Mouse (Mus musculus) liver, embryonic 16.5 days (tissue): ENCODE data around the gene Gm17604. TPM values are rescaled to one million over a fixed set of nuclear protein-coding genes. Genes with fewer than 3 reads are reported as not detected.

ENCODE experiments used
- ATAC-seq: fragments of 200-750 bp; cut with Nextera tagmentation; 2 replicates; pipeline ENCODE4 v1.8.0; 2017; ENCODE audit warnings: low read depth, mild to moderate bottlenecking, moderate number of reproducible peaks, moderate library complexity
- H3K27ac ChIP-seq: fragments of 300-500 bp; sonication (generic); 2 replicates; pipeline ENCODE4 v1.5.1; 2014; ENCODE audit warnings: mild to moderate bottlenecking, low read length
- H3K27me3 ChIP-seq: fragments of 300-500 bp; sonication (generic); 2 replicates; pipeline ENCODE4 v1.6.1; 2014; ENCODE audit warnings: low read depth, low read length, mixed read lengths; ENCODE audit not compliant: control insufficient read depth, insufficient read depth
- H3K36me3 ChIP-seq: fragments of 300-500 bp; sonication (generic); 2 replicates; pipeline ENCODE4 v1.6.1; 2014; ENCODE audit warnings: mild to moderate bottlenecking; ENCODE audit not compliant: control insufficient read depth, insufficient read depth
- H3K4me1 ChIP-seq: fragments of 300-500 bp; sonication (generic); 2 replicates; pipeline ENCODE4 v1.6.1; 2014; ENCODE audit warnings: low read depth, low read length, mixed read lengths; ENCODE audit not compliant: control insufficient read depth
- H3K4me2 ChIP-seq: fragments of 300-500 bp; sonication (generic); 2 replicates; pipeline ENCODE4 v1.6.1; 2014; ENCODE audit warnings: low read depth, low read length, mixed read lengths
- H3K4me3 ChIP-seq: fragments of 300-500 bp; sonication (generic); 2 replicates; pipeline ENCODE4 v1.5.1; 2014; ENCODE audit warnings: low read depth, mild to moderate bottlenecking, low read length
- H3K9ac ChIP-seq: fragments of 300-500 bp; sonication (generic); 2 replicates; pipeline ENCODE4 v1.6.1; 2014; ENCODE audit warnings: low read depth, low read length
- H3K9me3 ChIP-seq: fragments of 300-500 bp; sonication (generic); replicated peaks from 2 replicates; pipeline ENCODE4 v1.6.1; 2016; ENCODE audit warnings: low read length; ENCODE audit not compliant: control insufficient read depth
- WGBS: fragments of 180-500 bp; shearing (Covaris S2); extraction: QIAGEN DNeasy Blood & Tissue Kit; methylation state at CpG from one replicate; pipeline ENCODE4 v1.1.7; 2014; ENCODE audit not compliant: insufficient replicate concordance; 5-methylcytosine and 5-hydroxymethylcytosine counted together
- polyA plus RNA-seq: library from polyadenylated mRNA; unstranded; fragments of >200 nt; fragmentation: Nextera tagmentation; extraction: Ambion mirVana; gene quantifications from 2 replicates; pipeline ENCODE4 v1.2.1, GENCODE M21; 2015

Gm17604 gene
- polyA plus RNA-seq = not detected in 2 replicates

GRCm38 (mm10) chrX:165004779-165005324 lies at the start of gene Gm17604:
TSS of gene Gm17604 (minus strand) at chrX:165004829.
- Histone ChIP-seq H3K4me3 (no peak within 1 kb of the TSS), H3K9me3 (no peaks in the 10 kb centered on the region), H3K4me2 (no peak within 1 kb of the TSS), H3K27me3 (no peaks in the 10 kb centered on the region), H3K9ac (no peak within 1 kb of the TSS), H3K36me3 (no peaks in the 10 kb centered on the region), H3K4me1 (no peaks in the 10 kb centered on the region), H3K27ac (no peak within 1 kb of the TSS)
- no peak for ATAC-seq

GRCm38 (mm10) chrX:165049929-165050328 lies 45.3 kb upstream of the Gm17604 start:
- 62% methylated on average over 1 of the region's 1 CpGs for WGBS
- ATAC-seq = peak; percentile 76
- H3K4me3 ChIP-seq = no peak overlapping the region
- no peak overlapping the region for H3K9ac ChIP-seq
- no peaks in the 10 kb centered on the region for H3K27me3 ChIP-seq
- no peaks in the 10 kb centered on the region for H3K4me1 ChIP-seq
- H3K27ac ChIP-seq = no peak overlapping the region
- no peaks in the 10 kb centered on the region for H3K9me3 ChIP-seq
- H3K36me3 ChIP-seq = no peaks in the 10 kb centered on the region
- no peak overlapping the region for H3K4me2 ChIP-seq

GRCm38 (mm10) chrX:165003141-165003540 lies 1.5 kb downstream of the Gm17604 start:
- Histone ChIP-seq H3K9me3 (no peaks in the 10 kb centered on the region), H3K36me3 (no peaks in the 10 kb centered on the region), H3K9ac (no peak overlapping the region), H3K4me1 (no peaks in the 10 kb centered on the region), H3K27me3 (no peaks in the 10 kb centered on the region), H3K4me2 (no peak overlapping the region), H3K4me3 (no peak overlapping the region), H3K27ac (no peak overlapping the region)
- 34% methylated on average over 4 of the region's 4 CpGs for WGBS
- ATAC-seq = no peak

GRCm38 (mm10) chrX:164980193-164980775 lies 24.3 kb downstream of the Gm17604 start, which contains the start of the genes Mospd2 and Fancb:
TSS of gene Mospd2 (minus strand) at chrX:164980375.
TSS of gene Fancb (plus strand) at chrX:164980592.
- H3K36me3 ChIP-seq = no peaks in the 10 kb centered on the region
- peak; percentile 97 for ATAC-seq
- H3K9ac ChIP-seq = peak within 1 kb of the TSS; percentile 71
- H3K4me1 ChIP-seq = no peaks in the 10 kb centered on the region; the same call in 1 of the 2 replicates
- peak within 1 kb of the TSS; percentile 59 for H3K27ac ChIP-seq
- H3K9me3 ChIP-seq = no peaks in the 10 kb centered on the region
- WGBS = 10% methylated on average over 26 of the region's 26 CpGs
- H3K4me3 ChIP-seq = peak within 1 kb of the TSS; percentile 69
- H3K4me2 ChIP-seq = peak within 1 kb of the TSS; percentile 56
- H3K27me3 ChIP-seq = no peaks in the 10 kb centered on the region

GRCm38 (mm10) chrX:164978866-164979265 lies 25.8 kb downstream of the Gm17604 start:
- no peaks in the 10 kb centered on the region for H3K9me3 ChIP-seq
- H3K36me3 ChIP-seq = no peaks in the 10 kb centered on the region
- H3K4me1 ChIP-seq = no peaks in the 10 kb centered on the region; the same call in 1 of the 2 replicates
- H3K27me3 ChIP-seq = no peaks in the 10 kb centered on the region
- H3K4me3 ChIP-seq = no peak overlapping the region
- H3K27ac ChIP-seq = no peak overlapping the region
- ATAC-seq = no peak
- 75% methylated on average over 2 of the region's 2 CpGs for WGBS
- no peak overlapping the region for H3K9ac ChIP-seq
- no peak overlapping the region for H3K4me2 ChIP-seq

GRCm38 (mm10) chrX:164971206-164971605 lies 33.4 kb downstream of the Gm17604 start:
- Histone ChIP-seq H3K36me3 (no peaks in the 10 kb centered on the region), H3K4me3 (no peak overlapping the region), H3K4me2 (no peak overlapping the region), H3K9me3 (no peaks in the 10 kb centered on the region), H3K4me1 (no peaks in the 10 kb centered on the region), H3K27me3 (no peaks in the 10 kb centered on the region), H3K27ac (no peak overlapping the region), H3K9ac (no peak overlapping the region)
- ATAC-seq = no peak
- 65% methylated on average over 3 of the region's 3 CpGs for WGBS

- H3K27me3 ChIP-seq = no peaks in the 10 kb centered on the region
- 68% methylated on average over 3 of the region's 3 CpGs for whole genome bisulfite sequencing
- no peak overlapping the region for H3K4me3 ChIP-seq
- H3K4me2 ChIP-seq = no peak overlapping the region
- H3K9me3 ChIP-seq = no peaks in the 10 kb centered on the region
- H3K9ac ChIP-seq = no peak overlapping the region
- no peak overlapping the region for H3K27ac ChIP-seq
- H3K4me1 ChIP-seq = no peaks in the 10 kb centered on the region
- no peaks in the 10 kb centered on the region for H3K36me3 ChIP-seq
- no peak for ATAC-seq
Measured at GRCm38 (mm10) chrX:164965750-164966448, 38.7 kb downstream of the Gm17604 start.
